Mouse (Mus musculus) layer of hippocampus, postnatal 10 days (tissue): ENCODE results near the gene Mns1. TPM values are rescaled to one million over a fixed set of nuclear protein-coding genes. Genes with fewer than 3 reads are reported as not detected.
A peak's percentile ranks its signal among the peaks of the same experiment; 100 is the strongest.
"Not testable (repeated sequence)": the region's sequence is repeated elsewhere in the genome, so short reads cannot be mapped to it uniquely, and the experiment has no call there.

Experiments used
- DNase-seq, 2 experiments: peaks; one replicate each; pipeline ENCODE4 v3.0.0; 2021; ENCODE audit warnings: low spot score in 2 of 2
- long read RNA-seq: library from polyadenylated mRNA; stranded (forward); transcript quantifications from one replicate; pipeline ENCODE4 v2.0.0, GENCODE M21; 2023
- total RNA-seq, 2 experiments: library from RNA; stranded (reverse); gene quantifications; 2 replicates each; pipeline ENCODE4 v1.2.3; 2021

Mns1 gene
- 1 to 10 TPM; 2.9 TPM for total RNA-seq
- long read RNA-seq, full-length matches to known transcripts: 3 of 3 reads
- long read RNA-seq, partial matches to known transcripts: 0 of 3 reads
- long read RNA-seq, other reads (novel, unspliced or antisense): 0 of 3 reads

DNA sequence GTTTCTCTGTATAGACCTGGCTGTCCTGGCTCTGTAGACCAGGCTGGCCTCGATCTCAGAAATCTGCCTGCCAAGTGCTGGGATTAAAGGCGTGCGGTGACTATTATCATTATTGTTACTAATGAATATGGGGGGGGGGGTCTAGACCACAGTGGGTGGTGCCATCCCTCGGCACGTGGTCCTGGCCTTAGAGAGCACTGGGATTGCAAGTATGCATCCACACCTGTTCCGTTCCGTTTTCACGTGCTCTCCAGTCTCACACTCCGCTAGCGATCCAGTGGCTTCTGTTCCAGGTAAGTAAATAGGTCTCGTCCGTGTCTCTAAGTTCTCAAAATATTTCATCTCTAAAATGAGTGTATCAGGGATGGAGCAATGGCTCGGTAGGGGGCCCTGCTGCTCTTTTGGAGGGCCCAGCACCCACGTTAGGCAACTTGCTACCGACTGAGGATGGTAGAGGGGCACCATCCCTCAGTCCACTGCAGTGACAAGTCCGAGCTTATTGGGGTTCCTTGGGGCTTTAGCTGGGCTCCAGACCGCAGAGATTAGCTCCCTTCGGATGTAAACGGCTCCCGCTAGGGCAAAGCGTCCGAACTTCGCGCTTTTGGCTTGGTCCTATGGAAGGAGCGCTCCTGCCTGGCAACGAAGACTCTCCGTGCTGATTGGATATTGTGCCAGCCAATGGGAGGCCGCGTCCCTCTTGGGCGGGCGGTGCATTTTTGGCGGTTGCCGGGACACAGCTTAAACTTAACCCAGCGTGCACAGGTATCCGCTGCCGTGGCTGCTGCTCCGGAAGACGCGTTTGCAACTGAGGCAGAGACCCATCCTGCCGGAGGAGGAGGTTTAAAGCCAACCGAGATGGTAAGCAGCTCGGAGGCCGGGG lies at the start of gene Mns1:
Gene Mns1, plus strand, starts transcription at position 190 of the 880 bp plus-strand sequence.
- DNase-seq: peak; percentile 94 to 96

DNA sequence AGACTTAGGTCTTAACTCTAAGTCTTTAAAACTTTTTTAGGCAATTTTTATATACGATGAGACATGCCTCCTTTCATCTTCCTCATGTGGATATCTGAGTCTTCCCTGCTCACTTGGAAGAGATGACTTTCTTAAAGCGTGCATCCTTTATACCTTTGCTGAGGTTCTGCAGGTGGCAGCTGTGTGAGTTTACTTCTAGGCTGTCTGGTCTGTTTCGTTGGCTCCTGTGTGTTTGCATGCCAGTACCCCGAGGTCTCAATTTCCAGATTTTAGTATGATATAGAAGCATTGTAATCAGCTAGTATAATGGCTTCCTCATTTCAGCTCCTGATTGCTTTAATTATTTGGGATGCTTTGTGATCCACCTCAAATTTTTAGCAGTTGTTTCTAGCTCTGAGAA lies 48.9 kb upstream of the Mns1 start:
- DNase-seq: no peak

DNA sequence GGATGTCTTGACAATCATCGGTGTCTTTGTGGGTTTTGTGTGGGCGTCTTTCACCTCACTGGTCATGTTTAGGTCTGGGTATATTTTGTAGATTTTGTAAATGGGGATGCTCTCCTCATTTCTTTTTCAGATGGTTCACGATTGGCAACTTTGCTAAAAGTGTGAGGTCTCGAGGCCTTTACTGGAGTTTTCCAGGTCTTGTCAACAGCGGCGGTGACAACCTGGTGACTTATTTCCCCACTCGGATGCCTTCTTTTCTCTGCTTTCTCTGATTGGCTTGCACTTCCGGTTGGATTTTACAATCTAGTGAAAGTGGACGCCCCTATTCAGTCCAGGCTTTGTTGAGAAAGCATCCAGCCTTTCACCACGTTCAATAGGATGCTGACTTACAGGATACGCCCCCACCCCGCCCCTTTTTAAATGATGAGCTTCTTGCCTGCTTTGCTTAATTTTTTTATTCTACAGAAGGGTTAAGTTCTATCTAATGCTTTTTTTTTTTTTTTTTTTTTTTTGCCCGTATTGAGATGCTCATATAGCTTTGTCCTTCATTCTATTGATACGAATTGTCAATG lies 48.3 kb upstream of the Mns1 start:
- DNase-seq: no peak

DNA sequence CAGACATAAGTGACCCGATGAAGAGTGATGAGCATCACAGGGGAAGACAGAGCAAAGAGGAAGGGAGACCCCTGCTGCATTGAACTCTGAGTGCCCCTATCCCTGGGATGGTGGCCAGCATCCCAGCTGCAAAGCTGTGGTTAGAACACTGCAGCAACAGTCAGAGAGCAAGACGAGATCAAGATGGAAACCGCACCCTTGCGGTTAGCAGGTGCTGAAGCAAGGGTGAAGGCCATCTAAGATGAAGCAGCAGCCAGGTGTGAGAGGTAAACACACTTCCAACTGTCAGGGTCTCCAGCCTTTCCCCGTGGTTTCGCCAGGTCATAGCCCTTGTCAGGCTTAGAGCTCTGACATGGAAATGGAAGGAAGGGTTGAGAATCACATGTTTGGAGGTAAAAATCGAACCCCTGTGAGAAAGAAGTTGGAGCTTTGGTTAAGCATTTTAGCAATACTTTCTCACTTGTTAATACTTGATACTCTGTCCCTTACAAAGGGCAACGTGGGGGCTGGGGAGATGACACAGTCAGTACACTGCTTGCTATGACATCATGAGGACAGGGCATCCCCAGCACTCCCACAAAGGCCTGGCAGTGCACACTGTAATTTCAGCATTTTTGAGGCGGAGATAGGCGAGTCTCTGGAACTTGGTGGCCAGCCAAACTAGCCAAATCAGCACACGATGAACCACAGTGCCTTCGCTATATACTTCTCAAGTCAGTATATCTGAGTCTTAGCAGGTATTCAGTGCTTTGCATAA lies 47.3 kb upstream of the Mns1 start:
- no peak for DNase-seq

DNA sequence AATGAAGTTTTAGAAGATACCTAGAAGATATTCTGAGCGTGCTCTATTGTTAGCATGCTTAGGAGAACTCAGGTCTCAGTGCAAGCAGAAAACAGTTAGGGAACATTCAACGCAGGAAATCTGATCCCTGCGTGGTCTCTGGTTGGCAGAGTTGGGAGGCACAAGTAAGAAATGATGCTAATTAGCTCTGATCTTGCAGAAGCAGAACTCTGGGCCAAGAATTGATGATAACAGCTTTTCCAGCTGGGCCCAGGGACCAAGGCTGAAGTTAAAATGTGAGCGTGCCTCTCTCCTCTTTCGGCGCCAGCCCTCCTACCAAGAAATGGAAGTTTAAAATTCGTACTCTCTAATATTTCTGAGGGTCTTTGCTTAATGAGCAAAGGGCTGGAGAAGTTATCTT lies 45.1 kb upstream of the Mns1 start:
- no peak for DNase-seq

DNA sequence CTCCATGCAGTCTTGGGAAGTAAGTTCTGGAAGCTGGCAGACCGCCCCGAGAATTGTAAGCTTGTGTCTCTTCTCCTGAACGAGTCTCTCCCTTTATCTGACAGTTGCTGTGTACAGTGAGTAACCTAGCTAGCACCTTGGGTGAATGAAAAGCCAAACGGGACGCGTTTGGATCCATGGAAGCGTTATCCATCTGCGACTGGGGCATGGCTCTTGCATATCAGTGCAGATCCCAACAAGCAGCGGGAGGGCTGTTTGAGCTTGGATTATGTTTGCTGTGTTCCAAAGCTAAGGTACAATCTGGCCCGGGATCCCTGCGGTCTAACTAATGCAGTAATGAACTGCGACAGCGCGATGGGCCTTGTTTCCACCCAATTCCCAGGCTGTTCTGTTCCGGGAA lies 44.6 kb upstream of the Mns1 start:
- peak in 1 of 2 experiments; percentile 17 for DNase-seq

DNA sequence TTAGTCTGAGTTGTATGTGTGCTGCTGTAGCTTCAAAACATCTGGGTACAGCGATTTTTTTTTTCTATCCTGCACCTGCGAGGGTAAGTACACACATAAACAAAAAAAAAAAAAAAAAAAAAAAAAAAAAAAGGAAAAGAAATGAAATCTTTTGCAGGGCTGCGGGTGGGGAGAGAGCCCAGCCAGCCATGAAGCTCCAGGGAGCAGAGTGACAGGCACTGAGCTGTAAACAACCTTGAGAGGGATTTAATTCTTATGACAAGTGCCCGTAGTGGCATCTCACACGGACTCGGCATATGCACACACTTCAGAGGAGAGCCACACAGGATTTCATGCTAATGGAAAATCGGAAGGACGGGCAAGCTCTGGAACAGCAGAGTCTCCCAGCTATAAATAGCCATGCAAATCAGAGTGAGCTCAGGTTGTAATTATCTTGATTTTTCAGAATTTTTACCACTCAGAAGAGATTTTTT lies 43.9 kb upstream of the Mns1 start:
- DNase-seq: no peak

DNA sequence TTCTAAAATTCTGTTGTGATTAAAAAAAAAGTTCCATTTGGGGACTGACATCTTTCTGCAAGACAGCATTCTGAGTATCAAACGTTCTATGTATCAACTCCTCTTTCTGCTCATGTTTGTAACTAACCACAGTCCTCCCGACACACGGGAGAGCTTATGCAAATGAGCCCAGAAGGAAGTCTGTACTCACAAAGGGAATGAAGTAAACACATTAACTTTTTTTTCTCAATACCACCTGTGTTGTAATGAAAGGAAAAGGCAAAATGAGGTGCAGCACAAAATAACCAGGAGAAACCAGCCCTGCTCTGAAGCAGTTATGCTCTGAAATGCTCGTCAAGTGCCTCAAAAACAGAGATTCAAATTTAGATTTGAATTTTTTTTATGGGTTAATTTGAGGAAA lies 37.7 kb upstream of the Mns1 start:
- DNase-seq: no peak

DNA sequence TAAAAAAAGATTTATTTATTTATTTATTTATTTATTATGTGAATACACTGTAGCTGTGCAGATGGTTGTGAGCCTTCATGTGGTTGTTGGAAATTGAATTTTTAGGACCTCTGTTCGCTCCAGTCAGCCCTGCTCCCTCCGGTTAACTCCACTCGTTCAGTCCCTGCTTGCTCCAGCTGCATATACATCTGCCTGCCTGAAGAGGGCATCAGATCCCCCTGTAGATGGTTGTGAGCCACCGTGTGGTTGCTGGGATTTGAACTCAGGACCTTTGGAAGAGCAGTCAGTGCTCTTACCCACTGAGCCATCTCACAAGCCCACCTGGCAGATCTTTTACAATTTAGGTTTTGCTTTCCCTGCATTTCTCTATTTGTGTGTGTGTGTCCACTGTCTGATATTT lies 36.0 kb upstream of the Mns1 start:
- not testable (repeated sequence) for DNase-seq

DNA sequence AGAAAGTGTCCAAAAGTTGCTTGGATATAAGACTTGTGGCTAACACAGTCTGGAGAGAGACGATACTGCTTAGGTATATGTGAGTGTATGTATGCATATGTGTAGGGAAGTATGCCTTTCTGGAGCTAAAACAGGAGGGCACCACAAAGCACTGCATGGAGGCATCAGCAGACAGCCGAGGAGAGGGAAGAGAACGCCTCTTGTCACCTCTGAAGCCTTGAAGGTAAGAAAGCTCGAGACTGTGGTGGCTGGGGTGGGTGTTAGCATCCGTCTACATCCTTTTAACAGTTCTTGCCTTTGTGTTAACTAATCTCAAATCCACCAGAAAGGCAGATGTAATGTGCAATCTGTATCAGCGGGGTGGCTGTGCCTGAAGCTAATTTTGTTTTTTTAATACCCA lies 34.4 kb upstream of the Mns1 start:
- no peak for DNase-seq

DNA sequence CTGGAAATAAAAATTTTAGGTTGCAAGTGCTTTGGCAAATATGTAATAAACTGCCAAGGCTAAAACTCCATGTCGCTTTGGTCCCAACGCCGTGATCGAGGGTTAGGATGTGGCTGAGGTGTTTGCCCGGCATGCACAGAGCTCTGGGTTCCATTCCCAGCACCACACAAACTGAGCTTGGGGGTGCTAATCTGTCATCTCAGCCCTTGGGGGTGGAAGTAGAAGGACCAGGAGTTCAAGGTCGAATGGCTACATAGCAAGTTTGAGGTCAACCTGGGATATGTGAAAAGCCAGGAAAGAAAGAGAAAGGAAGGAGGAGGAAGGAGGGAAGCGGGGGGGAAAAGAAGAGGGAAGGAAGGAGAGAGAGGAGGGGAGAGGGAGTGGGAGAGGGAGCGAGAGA lies 33.4 kb upstream of the Mns1 start:
- no peak for DNase-seq

DNA sequence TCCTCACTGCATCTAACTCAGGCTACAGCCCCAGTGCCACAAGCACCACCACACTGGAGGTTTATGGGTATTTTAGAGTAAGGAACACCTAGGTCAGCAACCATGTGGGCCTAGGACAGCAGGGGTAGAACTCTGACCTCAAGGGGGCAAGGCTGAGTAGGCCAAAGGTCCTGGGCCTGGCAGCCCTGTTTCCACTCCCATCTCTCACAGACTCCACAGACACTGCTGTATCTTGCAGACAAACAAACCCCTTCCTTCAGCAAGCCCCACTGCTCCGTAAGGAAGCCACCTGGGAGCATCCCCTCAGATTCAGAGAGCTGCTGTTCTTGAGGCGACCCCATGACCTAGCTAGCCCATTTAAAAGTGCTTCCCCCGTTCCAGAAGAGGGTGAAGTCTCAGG lies 32.9 kb upstream of the Mns1 start:
- DNase-seq: no peak

DNA sequence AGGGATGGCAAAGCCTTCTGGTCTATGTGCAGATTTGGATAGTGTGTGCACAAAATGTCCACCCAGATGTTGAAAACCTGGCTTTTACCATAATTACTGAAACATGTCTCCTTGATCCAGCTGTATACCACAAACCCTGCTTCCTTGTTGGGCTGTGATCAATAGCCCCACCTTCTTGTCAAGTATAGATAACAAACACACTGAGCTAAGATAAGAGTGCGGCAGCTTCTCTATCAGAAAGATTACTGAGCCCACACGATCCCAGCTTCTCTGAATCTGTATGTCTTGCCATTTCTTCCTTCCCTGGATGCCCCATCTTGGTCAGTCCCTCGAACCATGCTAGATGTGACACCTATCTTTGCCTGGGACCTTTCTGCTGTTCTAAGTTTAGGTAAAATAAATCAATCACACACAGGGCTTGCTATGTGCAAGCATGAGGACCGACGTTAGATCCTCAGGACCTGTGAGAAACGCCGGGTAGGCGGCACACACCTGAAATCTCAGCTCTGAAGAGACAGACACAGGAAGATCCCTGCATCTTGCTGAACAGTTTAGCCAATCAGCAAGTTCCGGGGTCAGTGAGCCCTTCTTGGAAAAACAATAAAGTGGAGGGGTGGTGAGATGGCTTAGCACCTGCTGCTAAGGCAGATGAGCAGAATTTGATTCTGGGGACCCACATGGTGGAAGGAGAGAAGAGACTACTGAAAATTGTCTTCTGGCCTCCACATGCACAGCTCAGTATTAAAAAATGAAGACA lies 31.8 kb upstream of the Mns1 start:
- no peak for DNase-seq

DNA sequence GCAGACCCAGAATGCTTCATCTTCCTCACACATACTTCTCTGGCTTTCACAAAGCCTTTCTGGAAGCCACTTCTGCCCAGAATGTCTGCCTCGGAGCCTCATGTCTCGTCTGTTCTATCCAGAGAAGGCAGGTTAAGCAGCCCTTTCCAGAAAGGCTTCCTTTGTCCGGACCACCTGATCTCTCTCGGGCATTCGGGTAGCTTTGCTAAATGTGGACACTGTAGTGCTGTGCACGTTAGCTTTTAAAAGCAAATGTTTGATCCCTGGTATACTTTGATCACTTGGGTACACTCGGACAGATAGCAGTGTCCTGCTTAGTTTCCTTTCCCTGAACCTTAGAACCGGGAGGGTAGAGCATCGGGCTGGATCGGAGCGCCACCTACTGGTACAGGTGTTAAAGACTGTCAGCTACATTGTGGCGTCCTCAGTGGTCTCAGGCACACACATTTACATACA lies 29.7 kb upstream of the Mns1 start:
- peak; percentile 83 to 85 for DNase-seq

DNA sequence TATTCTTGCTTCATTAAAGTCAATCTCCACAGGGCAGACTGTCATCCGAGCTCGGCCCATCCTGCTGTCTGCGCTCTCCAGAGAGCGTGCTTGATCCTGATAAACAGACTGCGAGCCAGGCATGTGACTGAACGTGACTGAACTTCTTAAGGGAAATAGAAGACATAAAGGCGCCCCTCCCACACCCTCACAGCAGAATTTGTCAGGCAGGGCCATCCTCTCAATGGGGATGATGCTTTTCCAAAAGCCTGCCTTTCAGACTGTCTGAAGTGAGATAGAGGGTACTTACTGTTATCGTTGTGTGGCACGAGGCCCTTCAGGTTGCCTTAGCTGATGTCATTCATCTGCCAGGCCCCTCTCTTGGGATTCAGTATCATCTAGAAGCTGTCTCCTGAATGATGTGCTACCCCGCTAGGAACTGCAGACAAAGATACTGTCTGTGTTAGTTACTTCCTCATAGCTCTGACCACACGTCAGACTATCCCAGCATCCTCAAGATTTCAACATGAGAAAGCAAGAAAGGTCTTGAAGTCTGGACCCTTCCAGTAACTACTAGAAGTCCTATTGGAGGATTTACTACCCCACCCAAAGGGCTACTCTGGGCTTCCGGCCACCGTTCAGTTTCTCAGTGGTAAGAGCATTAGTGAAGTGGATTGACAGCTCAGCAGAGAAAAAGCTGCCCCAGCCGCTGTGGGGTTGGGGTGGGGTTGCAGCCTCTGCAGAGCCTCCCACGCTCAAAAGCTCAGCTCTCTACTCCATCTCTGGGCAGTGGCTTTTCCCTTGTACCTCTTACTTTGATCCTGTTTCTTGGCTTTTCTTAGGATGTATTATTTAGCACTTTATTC lies 28.2 kb upstream of the Mns1 start:
- no peak for DNase-seq

DNA sequence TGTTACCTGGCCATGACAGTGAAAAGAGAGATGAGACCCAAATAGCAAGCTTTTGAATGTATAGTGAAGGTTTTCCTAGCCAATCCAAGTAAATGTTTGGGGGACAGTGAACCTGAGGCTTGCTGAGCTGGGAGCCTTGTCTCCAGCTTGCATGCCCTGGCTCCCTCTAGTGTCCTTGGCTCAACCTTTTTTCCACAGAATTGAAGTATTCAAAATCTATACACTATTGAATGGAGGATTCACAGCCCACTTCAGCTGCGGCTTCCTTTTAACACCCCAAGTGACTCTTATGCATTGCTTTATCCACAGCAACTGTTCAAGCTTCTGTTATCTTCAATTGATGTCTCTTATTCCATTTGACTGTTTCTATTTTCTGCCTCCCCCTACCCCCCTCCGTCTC lies 26.1 kb upstream of the Mns1 start:
- DNase-seq: no peak

DNA sequence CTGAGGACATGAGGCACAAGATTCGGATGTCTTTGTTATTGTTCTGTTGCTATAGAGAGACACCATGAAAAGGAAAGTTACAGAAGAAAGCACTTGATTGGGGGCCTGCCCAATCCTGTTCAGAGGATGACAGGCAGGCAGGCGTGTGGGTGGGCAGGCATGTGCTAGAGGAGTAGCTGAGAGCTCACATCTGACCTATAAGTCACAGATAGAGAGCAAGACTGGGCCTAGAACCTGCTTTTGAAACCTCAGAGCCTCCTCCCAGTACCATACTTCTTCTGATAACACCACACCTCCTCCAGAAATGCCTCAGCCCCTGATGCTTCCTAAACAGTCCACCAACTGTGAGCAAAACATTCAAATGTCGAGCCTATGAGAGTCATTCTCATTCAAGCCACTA lies 19.4 kb upstream of the Mns1 start:
- DNase-seq: no peak

DNA sequence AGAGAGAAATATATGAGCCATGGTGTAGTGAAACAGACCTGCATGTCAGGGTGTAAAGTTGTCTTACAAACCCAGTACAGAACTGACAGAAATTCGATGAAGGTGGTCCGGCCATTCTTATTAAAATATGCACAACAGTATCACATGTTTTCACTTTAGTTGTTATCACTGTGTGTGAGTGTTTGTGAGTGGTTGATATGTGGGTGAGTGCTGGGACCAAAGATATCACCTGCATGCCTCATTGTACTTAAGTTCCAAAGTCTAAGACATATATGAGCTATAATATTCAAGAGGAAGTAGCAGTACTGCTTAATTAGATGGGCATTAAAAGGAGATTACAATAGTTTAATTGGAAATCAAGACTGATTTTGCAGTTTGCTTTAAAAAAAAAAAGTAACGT lies 17.3 kb upstream of the Mns1 start:
- DNase-seq: no peak

DNA sequence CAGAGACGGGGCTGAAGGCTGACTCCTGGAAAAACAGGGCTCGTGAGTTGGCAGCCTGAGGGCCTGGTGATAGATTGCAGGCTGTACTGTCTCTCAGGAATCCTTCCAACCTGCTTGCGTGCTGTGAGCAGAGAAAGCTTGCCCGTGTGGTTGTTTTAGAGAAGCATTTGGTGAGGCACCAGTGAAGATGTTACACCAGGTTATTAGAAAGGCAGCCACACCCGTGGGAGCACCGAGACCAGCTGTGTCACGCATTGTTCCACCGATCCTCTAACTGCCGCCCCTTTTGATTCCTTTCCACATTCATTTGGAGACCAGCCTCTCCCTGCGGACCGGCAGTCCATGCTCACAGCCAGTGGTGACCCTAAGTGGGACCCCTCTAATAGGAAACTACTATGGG lies 15.5 kb upstream of the Mns1 start:
- no peak for DNase-seq

DNA sequence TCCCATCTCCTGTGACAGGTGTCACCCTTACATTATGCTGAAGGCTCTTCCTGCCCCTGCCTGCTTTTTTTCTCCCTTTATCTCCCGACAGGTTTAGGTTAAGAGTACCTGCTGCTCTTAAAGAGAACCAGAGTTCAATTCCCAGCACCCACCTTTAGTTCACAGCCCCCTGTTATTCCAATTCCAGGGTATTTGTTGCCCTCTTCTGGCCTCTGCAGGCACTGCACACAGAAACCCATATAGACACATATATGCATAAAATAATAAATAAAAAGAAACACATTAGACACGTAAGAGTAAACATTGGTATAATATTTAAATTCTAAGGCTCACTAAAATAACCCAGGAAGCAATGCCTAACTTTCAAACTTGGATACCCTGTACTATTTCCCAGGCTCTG lies 15.1 kb upstream of the Mns1 start:
- DNase-seq: no peak
